Mouse (Mus musculus): Measurements from ENCODE around the gene Gm8246. TPM values are rescaled to one million over a fixed set of nuclear protein-coding genes. Genes with fewer than 3 reads are reported as not detected.
"Not testable (repeated sequence)": the region's sequence is repeated elsewhere in the genome, so short reads cannot be mapped to it uniquely, and the experiment has no call there.

The Gm8246 gene
- not detected in 2 replicates for polyA plus RNA-seq (2012)

- TF ChIP-seq GATA1 (IDR thresholded peaks at IDR 0.05; ENCODE audit: low read length) = not testable (repeated sequence)
These were observed at the start of gene Gm8246 for GRCm38 (mm10) chr14:5477730-5478129. Gm8246 (minus strand) TSS chr14:5477830.

DNA sequence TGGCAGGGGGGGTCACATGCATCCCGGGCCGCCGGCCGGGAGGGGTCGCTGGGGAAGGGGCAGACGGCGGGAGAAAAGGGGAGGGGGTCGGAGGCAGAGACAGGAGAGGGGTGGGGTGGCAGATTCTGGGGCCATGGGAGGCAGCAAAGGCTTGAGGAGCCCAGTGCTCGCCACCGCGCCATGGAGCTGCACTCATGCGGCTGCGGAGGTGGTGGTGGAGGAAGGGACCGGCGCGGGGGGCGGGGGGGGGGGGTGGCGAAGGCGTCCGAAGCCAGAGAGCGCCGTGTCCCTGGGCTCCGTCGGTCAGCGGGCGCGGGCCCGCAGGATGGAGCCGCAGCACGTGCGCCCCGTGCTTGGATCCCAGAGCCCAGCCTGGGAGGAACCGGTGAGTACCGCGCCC, 23.7 kb upstream of the Gm8246 start, which contains the start of gene Gm3488:
TSS of gene Gm3488 (plus strand) at position 301 of the 400 bp plus-strand sequence.
- not testable (repeated sequence) for TF ChIP-seq GATA1 (IDR thresholded peaks at IDR 0.05; ENCODE audit: low read length)

- TF ChIP-seq GATA1 (IDR thresholded peaks at IDR 0.05; ENCODE audit: low read length) = not testable (repeated sequence)
These were observed 6.3 kb upstream of the Gm8246 start, which contains the start of gene Gm3187 for GRCm38 (mm10) chr14:5483907-5484306. Gm3187 (plus strand) TSS chr14:5484207.

DNA sequence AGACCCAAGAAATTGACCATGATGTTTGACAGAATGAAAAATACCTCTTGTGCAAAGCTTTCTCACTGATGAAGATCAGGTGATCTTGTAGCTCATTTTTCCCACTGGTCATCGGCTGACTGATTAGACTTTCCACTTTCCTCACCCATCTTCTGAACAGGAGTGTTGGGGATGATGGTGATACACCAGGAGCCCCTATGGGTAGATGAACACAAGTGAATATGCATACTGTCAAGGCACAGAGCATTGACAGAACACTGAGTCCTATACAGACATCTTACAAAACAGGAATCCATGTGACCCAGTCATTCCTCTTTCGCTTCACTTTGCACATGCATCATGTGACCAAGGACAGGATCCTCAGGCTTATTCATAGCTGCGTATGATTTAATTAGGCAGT, 22.3 kb downstream of the Gm8246 start, which contains the start of gene Gm3194:
TSS of gene Gm3194 (minus strand) at position 101 of the 400 bp plus-strand sequence.
- TF ChIP-seq GATA1 (IDR thresholded peaks at IDR 0.05; ENCODE audit: low read length) = not testable (repeated sequence)

Other genes with a start within 250 kb of the Gm8246 start
- gene Gm3526, start 217.2 kb downstream of the Gm8246 start, polyA plus RNA-seq (2012) = not detected in 2 replicates
- not detected in 2 replicates for gene Gm3542, start 142.9 kb downstream of the Gm8246 start, polyA plus RNA-seq (2012)
- gene Gm3500, start 88.8 kb downstream of the Gm8246 start, polyA plus RNA-seq (2012) = not detected in 2 replicates
- not detected in 2 replicates for gene Gm3194, start 22.4 kb downstream of the Gm8246 start, polyA plus RNA-seq (2012)
- not detected in 2 replicates for gene Gm3187, start 6.4 kb upstream of the Gm8246 start, polyA plus RNA-seq (2012)
- not detected in 2 replicates for gene Gm3488, start 23.8 kb upstream of the Gm8246 start, polyA plus RNA-seq (2012)
- not detected in 2 replicates for gene Gm3532, start 60.7 kb upstream of the Gm8246 start, polyA plus RNA-seq (2012)
- not detected in 2 replicates for gene Gm8265, start 155.2 kb upstream of the Gm8246 start, polyA plus RNA-seq (2012)
- not detected in 2 replicates for gene Gm9603, start 209.6 kb upstream of the Gm8246 start, polyA plus RNA-seq (2012)